Comparison of ENCODE assay signal across 8 mouse cellular contexts in the genomic region with DNA sequence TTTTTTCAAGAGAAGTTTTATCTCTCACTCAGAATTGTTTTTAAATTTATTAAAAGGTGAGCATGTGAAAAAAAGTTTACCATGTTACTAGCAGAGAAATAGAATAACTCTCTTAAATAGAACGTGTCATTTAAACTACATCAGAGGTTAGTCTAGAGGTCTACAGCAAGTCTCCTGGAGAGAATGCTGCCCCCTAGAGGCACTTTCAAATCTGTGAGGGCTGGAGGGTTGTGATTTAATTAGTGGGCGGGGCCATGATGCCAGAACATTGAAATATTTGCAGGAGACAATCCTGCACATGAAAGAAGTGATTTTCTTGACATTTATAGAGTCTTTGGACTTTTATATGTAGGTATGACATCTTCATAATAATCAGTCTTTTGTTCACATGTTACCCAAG. TPM values are rescaled to one million over a fixed set of nuclear protein-coding genes. Genes with fewer than 3 reads are reported as not detected.
A peak's percentile ranks its signal among the peaks of the same experiment; 100 is the strongest.
DNase-seq lines count a peak whose midpoint lies in the region; TF ChIP-seq lines count a peak whose summit lies in the region.
"Had no signal": no experiment of that assay in that cellular context is flagged by ENCODE, and none has a peak within 500 bp of the region (broad histone marks: within the 10 kb centered on the region; RNA-seq: fewer than 3 reads in every experiment).

No protein-coding gene starts in this region.

- TF ChIP-seq POLR2A in lung, adult 2 months (IDR thresholded peaks at IDR 0.05; ENCODE audit: borderline replicate concordance, extremely low read depth, low read depth, low read length): no peak

- WGBS in lung, adult 2 months: 43% methylated on average over 2 of the region's 2 CpGs

- no peak for TF ChIP-seq CTCF in lung, adult 2 months (IDR thresholded peaks at IDR 0.05; ENCODE audit: insufficient read depth, low read length)

- H3K4me1 ChIP-seq in lung, adult 2 months (ENCODE audit: control insufficient read depth, insufficient read depth, low read length): no peaks in the 10 kb centered on the region

- peak; percentile 41 to 52 for DNase-seq in lung, adult 18-20 months
- no peak for DNase-seq in lung, adult 2 months
- peak; percentile 59 for DNase-seq in adrenal gland, adult 2 months
- peak; percentile 13 to 52 for DNase-seq in cerebellum, postnatal 25 days
- DNase-seq in kidney, postnatal 4 days: peak; percentile 38 to 62
- DNase-seq in spleen, adult 18-20 months: no peak
- DNase-seq in frontal cortex, postnatal 36 days (ENCODE audit: low spot score in 2 of 2): no peak

- no peak overlapping the region for H3K4me3 ChIP-seq in lung, adult 2 months (replicated peaks; ENCODE audit: extremely low read depth, low read depth, low read length)
- H3K4me3 ChIP-seq: embryonic facial prominence, embryonic 12.5 days had no signal

RNA-seq across cellular contexts. Expression of gene Kcne4, which starts 29.9 kb away (rescaled TPM):
- polyA plus RNA-seq in lung, adult 2 months (2012; rRNA removed): 1.7 and 1.8 TPM in 2 replicates
- 1 to 10 TPM; 3.2 to 8.2 TPM for total RNA-seq in adrenal gland, adult 2 months (2021)
- 0.98 TPM in 2 replicates for polyA plus RNA-seq in adrenal gland, adult 2 months (2012; rRNA removed)

Comparison
In these comparisons a context has a peak if more than half of its experiments do, and no peak if none do; other contexts are left out.
1. DNase-seq: peak in lung, adult 18-20 months (2 of 2), adrenal gland, adult 2 months (single experiment), cerebellum, postnatal 25 days (2 of 2) and kidney, postnatal 4 days (2 of 2); none in lung, adult 2 months (single experiment), spleen, adult 18-20 months (0 of 2) and frontal cortex, postnatal 36 days (0 of 2).